Mouse (Mus musculus) spleen, embryonic (tissue): ENCODE measurements around the gene Myod1.

Source experiments
- CTCF ChIA-PET: fragments of 350-600 bp; sonication (Branson Sonifier 250); formaldehyde crosslinking; loops from one replicate; lab custom pipeline; 2022; lab: Charles Lee

Myod1 gene

GRCm38 (mm10) chr7:46376172-46377007 is at the start of gene Myod1:
Myod1 (plus strand) TSS chr7:46376474.
- CTCF ChIA-PET = no interaction called here

- CTCF ChIA-PET = no interaction called here
Observed at GRCm38 (mm10) chr7:46327896-46328295, 48.4 kb upstream of the Myod1 start.

DNA sequence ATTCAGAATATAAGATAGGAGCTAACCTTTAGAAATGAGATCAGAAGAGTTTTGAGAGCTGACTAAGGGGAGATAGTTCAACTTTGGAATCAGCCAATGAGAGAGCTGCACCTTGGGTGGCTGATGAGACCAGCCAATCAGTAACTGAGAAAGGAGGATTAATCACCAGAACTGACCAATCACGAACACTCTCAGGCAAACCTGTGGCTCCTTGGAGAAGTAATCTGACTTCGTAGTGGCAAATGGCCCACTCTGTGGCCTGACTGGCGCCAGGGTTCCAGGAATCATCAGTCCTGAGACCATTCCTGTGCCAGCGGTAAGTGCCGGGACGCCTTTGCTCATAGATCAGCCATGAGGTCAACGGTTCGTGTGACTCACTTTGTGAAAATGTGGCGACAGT is 38.9 kb upstream of the Myod1 start:
- CTCF ChIA-PET = no interaction called here

DNA sequence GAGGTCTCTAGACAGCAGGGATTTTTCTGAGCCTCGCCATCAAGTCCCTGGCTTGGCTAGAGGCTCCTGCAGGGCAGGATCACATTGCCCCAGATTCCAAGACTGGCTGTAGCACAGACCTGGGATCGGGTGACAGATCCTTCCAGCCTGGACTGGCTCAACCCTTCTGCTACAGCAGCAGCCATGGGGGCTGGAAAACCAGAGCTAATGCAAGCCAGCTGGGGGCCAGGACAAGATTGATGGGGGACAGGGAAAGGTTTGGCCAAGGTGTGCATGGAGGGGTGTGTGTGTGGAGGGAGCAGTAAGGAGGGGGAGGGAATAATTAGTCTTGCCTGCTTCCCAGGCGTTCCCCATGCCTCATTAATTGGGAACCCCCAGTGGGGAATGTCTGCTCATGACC is 36.5 kb upstream of the Myod1 start:
- CTCF ChIA-PET = no interaction called here

DNA sequence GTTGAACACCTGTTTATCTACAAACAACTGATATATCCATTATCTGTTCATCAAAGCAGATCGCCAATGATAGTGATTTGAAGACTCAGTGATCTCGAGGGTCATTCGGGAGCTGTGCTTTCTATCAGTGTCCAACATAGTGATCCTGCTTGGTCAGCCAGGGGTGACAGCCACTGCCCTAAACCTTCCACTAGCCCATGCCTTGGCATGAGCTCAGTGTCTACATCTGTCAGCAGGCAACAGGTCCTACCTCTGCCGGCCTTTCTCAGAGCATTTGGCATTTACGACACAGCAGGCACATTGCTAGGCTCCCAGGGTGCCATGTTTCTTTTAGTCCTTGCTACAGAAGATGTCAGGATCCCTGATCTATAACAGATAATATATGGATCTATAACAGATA is 36.0 kb upstream of the Myod1 start:
- CTCF ChIA-PET = no interaction called here

- CTCF ChIA-PET = no interaction called here
Observed at GRCm38 (mm10) chr7:46341471-46341870, 34.8 kb upstream of the Myod1 start.

DNA sequence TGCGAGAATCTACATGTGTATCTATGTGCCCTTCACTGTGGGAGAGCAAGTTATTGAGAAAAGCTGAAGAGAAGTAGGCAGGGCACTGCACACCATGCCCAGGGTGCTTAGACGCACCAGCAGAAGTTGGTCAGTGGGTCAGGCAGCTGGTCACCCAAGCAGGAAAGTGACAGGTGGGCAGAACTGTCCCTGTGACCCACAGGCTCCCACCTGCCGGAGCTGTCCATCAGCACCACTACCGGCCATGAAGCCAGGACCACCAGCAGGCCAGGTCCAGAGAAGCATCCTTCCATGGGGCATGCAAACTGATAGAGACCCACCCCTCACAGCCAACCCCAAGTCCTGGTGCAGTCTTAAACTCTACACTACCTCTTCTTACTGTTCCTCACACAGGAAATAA is 28.6 kb upstream of the Myod1 start:
- CTCF ChIA-PET = no interaction called here

GRCm38 (mm10) chr7:46348813-46349212 is 27.5 kb upstream of the Myod1 start:
- CTCF ChIA-PET = no interaction called here

DNA sequence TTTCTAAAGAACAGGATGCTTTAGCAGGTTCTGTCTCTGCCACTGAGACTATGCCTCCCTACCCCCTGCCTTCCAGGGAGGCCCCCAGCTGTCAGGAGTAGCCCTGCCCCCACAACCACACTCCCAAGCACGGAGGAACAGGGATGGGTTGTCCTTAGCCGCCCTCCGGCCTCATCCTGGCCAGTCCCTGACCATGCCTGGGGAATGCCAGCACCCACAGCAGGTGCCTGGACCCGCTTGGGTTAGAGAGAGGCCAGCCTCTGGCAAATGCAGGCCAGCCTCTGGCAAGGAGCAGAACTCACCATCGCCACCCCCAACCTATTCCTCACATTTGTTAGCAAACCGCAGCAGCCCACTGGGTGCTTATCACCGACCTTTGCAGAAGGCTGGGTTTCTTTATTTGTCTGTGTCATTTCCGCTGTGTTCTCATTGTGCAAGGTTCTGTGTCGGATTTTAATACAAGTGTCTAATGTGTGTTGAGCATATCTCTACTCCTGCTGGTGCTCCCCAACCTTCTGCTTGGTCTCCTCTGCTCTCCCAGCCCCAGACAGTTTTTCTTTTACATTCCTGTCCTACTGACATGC is 26.1 kb upstream of the Myod1 start:
- CTCF ChIA-PET = no interaction called here

DNA sequence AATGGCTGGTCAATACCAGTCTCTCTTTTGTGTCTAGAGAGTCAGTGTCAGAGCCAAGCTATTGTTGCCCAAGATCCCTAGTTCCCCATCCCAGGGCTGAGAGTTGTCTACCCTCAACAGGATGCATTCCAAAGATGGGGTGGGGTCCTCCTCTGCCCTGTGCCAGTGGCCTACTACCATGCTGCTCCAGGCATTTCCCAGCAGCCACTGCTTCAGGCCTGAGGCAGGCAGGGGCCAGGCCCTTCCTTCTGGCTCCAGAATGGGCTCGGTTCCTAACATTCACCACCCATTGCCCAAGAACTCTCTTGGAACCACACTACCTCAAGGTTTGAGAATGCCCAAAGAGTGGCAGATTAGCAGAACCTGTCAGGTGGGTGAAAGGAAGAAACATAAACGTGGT is 23.5 kb upstream of the Myod1 start:
- CTCF ChIA-PET = no interaction called here

DNA sequence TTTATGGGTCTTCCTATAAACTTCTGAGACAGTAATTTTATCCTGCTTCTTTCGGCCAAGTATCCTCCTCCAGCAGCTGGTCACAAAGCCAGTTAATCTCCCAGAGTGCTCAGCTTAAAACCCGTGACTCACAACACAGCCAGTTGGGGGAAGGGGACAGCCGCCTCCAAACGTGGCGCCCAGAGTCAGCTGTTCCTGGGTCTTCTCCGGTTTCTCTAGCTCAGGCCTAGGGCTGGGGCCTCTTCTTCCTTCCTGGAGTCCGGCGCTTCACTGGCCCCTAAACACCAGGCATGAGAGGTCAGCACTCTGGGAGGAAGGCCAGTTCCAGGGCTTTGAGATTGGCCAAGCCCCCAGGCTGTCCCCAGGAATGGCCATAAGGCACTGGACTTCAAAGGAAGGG is 23.1 kb upstream of the Myod1 start:
- CTCF ChIA-PET = no interaction called here

- CTCF ChIA-PET = no interaction called here
Observed at GRCm38 (mm10) chr7:46353875-46354274, 22.4 kb upstream of the Myod1 start.

DNA sequence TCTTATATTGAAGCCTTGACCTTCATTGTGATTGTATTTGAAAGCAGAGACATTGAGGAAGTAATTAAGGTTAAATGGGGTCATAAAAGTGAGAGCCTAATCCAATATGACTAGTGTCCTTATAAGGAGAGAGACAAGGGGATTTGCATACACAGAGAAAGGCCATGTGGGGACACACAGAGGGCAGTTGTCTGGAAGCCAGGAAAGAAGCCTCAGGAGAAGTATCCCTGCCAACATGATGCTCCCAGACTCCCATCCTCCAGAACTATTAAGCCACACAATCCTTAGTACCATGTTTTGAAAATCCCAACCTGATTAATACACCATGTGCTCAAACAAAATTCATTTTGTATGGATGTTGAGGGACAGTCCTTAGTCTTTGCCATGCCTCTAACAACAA is 14.5 kb upstream of the Myod1 start:
- CTCF ChIA-PET = no interaction called here

- CTCF ChIA-PET = no interaction called here
Observed at GRCm38 (mm10) chr7:46364154-46364553, 12.1 kb upstream of the Myod1 start.

- CTCF ChIA-PET = interaction anchor here (0.6 kb wide), 1 partner anchor 64 kb away, joined by 5 read pairs; no protein-coding TSS in a partner anchor
Observed at GRCm38 (mm10) chr7:46365810-46366209, 10.5 kb upstream of the Myod1 start.

DNA sequence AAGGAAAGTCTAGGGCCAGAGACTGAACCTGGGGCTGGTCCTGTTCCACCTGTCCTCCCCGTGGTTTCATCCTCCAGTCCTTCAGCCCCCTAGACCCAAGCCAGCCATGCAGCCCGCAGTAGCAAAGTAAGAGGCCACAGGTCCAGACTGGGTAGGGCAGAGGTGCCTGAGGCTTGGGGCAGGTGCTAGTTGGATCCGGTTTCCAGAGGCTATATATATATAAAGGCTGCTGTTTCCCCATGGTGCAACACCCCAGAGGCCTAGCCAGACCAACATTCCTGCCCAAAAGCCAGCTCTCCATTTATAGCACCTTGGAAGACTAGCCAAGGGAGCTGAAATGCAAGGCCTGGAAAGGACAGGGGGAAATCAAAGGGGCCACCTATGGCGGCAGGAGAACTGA is 5.2 kb upstream of the Myod1 start:
- CTCF ChIA-PET = no interaction called here

GRCm38 (mm10) chr7:46377008-46377346 is 703 bp downstream of the Myod1 start:
- CTCF ChIA-PET = no interaction called here

GRCm38 (mm10) chr7:46378123-46378522 is 1.8 kb downstream of the Myod1 start:
- CTCF ChIA-PET = interaction anchor here (0.7 kb wide), 1 partner anchor 268 kb away, joined by 3 read pairs; no protein-coding TSS in a partner anchor

DNA sequence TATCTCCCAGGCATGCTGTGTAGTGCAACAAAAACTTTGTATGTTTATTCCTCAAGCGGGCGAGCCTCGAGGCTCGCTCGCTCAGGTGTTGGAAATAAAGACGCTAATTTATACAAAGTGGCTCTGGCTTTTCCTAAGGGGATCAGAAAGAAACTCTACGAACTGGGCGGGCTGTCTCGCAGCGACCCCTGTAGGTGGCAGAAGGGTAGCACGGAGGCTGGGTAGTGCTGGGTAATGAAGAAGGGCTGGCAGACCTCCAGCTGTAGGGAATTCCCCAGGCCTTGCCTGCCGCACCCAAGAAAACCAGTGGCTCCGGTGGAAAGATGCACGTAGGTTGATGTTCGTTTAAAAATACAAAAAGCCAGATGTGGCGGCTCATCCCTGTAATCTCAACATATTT is 2.7 kb downstream of the Myod1 start:
- CTCF ChIA-PET = interaction anchor here (0.6 to 0.8 kb wide), 3 partner anchors 15 to 181 kb away, joined by 3 to 5 read pairs (median 4); no protein-coding TSS in a partner anchor

- CTCF ChIA-PET = no interaction called here
Observed at GRCm38 (mm10) chr7:46380625-46381024, 4.4 kb downstream of the Myod1 start.

GRCm38 (mm10) chr7:46387430-46387829 is 11.2 kb downstream of the Myod1 start:
- CTCF ChIA-PET = no interaction called here

DNA sequence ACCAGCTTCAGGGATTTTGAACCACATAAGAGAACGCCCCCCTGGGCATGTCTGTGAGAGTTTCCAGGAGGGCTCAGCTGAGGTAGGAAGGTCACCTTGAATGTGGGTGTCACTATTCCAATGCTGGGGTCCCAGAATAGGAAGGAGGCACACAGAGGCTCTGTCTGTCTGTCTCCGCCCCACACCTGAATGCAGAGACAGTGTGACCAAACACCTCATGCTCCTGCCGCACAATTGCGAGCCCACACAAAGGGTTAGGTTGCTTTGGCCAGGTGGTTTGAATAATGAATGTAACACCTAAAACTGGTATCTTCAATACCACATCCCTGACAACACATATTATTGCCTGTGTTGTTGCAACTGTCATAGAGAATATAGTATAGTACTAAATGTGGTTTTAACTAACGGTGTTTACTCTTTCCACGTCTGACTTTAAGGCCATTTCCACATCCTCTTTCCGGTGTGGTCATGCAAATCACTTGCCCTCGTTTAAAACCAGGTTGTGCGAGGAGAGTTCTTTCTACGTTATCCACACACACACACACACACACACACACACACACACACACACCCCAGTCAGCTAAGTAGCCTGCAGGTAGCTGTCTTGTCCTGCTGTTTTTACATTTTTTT is 13.3 kb downstream of the Myod1 start:
- CTCF ChIA-PET = interaction anchor here (0.5 to 0.7 kb wide), 2 partner anchors 323 to 1252 kb away, joined by 3 read pairs; no protein-coding TSS in a partner anchor

DNA sequence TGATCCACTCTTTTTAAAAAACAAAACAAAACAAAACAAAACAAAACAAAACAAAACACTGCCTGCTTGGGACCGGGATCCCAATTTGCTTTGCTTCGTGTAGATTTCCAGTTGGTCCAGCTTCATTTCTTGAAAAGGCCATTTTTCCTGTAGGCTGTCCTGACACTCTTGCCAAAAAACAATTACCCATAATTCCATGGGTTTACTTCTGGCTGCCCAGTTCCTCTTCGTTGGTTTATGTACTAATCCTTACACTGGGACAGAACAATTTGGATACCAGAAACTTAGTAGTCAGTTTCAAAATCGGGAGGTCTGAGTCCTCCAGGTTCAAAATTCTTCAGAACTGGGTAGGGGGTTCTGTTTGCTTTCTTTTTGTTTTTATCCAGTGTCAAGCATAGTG is 14.0 kb downstream of the Myod1 start:
- CTCF ChIA-PET = interaction anchor here (0.5 to 0.7 kb wide), 3 partner anchors 322 to 1253 kb away, joined by 3 to 4 read pairs (median 3); no protein-coding TSS in a partner anchor
